Mouse (Mus musculus) E14TG2a.4 (cell line): ENCODE measurements around the gene Ipo5.

Experiments
- CTCF ChIP-seq: conservative IDR thresholded peaks from 2 replicates; pipeline ENCODE4 v1.5.1; 2014; ENCODE audit warnings: low read length
- POU5F1 ChIP-seq: IDR thresholded peaks from 2 replicates; pipeline ENCODE4 v1.6.1; 2014; ENCODE audit warnings: low read length, borderline replicate concordance

DNA sequence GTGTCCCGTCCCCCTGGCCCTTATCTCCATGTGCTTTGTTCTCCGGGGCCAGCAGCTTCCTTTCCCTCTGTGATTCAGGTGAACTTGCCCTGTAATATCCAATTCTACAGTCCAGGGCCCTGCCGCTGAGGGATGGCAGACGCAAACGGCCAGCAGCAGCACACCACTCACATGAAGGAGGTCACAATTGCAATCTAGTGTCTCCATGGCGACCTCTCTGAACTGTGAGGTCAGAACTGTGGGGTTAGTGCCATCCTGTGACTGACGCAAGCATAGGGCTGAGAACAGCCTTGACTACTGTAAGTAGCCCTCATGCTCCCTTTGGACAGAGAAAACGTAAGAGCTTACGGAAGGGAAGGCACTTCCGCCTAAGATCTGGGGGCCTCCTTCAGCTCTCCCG lies 14.4 kb upstream of the Ipo5 start:
- TF ChIP-seq CTCF (no peak), POU5F1 (no peak)
